Mouse (Mus musculus) ES-E14 (cell line): Measurements from ENCODE around the gene Cnksr3. TPM values are rescaled to one million over a fixed set of nuclear protein-coding genes. Genes with fewer than 3 reads are reported as not detected.

Experiments
- DNase-seq: peaks from one replicate; pipeline ENCODE4 v3.0.0-alpha.2; 2013; ENCODE audit warnings: low read depth, low spot score
- H3K27ac ChIP-seq: 2 replicates; pipeline ENCODE4 v1.5.1; 2012; ENCODE audit warnings: low read depth, mild to moderate bottlenecking, low read length, moderate library complexity, mixed read lengths; ENCODE audit not compliant: poor library complexity, insufficient read depth, severe bottlenecking
- H3K36me3 ChIP-seq: 2 replicates; pipeline ENCODE4 v1.6.1; 2012; ENCODE audit warnings: mild to moderate bottlenecking, low read length, moderate library complexity, mixed read lengths; ENCODE audit not compliant: control insufficient read depth, poor library complexity, insufficient read depth, severe bottlenecking
- H3K4me1 ChIP-seq, 2 experiments: fragments of 150-350 bp in 1 of 2; sonication (generic) in 1 of 2; 2 replicates each; pipeline ENCODE4 v1.6.1; 2012; ENCODE audit warnings: low read length in 2 of 2, mild to moderate bottlenecking in 1 of 2, mixed read lengths in 1 of 2; ENCODE audit not compliant: control insufficient read depth in 2 of 2, insufficient read depth in 2 of 2, poor library complexity in 1 of 2
- H3K4me3 ChIP-seq, 2 experiments: fragments of 150-350 bp in 1 of 2; sonication (generic) in 1 of 2; 2 replicates each; pipeline ENCODE4 v1.5.1; 2012; ENCODE audit warnings: low read length in 2 of 2, low read depth in 1 of 2, mild to moderate bottlenecking in 1 of 2, mixed read lengths in 1 of 2; ENCODE audit not compliant: insufficient read depth in 1 of 2, poor library complexity in 1 of 2, severe bottlenecking in 1 of 2
- H3K9ac ChIP-seq: 2 replicates; pipeline ENCODE4 v1.6.1; 2012; ENCODE audit warnings: low read depth, mild to moderate bottlenecking, low read length, mixed read lengths; ENCODE audit not compliant: poor library complexity, insufficient read depth, severe bottlenecking
- H3K9me3 ChIP-seq: fragments of 150-350 bp; sonication (generic); 2 replicates; pipeline ENCODE4 v1.6.1; 2012; ENCODE audit warnings: low read depth, mild to moderate bottlenecking, low read length; ENCODE audit not compliant: control insufficient read depth, insufficient read depth
- CHD2 ChIP-seq: IDR thresholded peaks from 2 replicates; pipeline ENCODE4 v1.6.1; 2014; ENCODE audit warnings: mild to moderate bottlenecking, low read depth, low read length, inconsistent platforms
- HCFC1 ChIP-seq: IDR thresholded peaks from 2 replicates; pipeline ENCODE4 v1.6.1; 2012; ENCODE audit warnings: low read length, inconsistent platforms, borderline replicate concordance; ENCODE audit not compliant: insufficient read depth
- MAFK ChIP-seq: IDR thresholded peaks from 2 replicates; pipeline ENCODE4 v1.6.1; 2014; ENCODE audit warnings: mild to moderate bottlenecking, low read depth, low read length, inconsistent platforms; ENCODE audit not compliant: insufficient read depth
- ZC3H11A ChIP-seq: IDR thresholded peaks from 2 replicates; pipeline ENCODE4 v1.6.1; 2012; ENCODE audit warnings: low read depth, mild to moderate bottlenecking, inconsistent platforms, low read length, borderline replicate concordance
- ZNF384 ChIP-seq: IDR thresholded peaks from 2 replicates; pipeline ENCODE4 v1.6.1; 2012; ENCODE audit warnings: low read depth, low read length, inconsistent platforms
- in situ Hi-C, 2 experiments: fragments of 600-800 bp; cut with MboI; formaldehyde crosslinking; loops; one replicate each; pipeline ENCODE4 v1.15.1; 2025; ENCODE audit warnings: low sequenced_read_pairs in 2 of 2, inconsistent platforms in 1 of 2; ENCODE audit not compliant: unreplicated experiment in 2 of 2
- total RNA-seq: library from RNA; depleted of rRNA; stranded (reverse); fragments of 300-350 nt; gene quantifications from 2 replicates; pipeline ENCODE4 v1.2.3, GENCODE M21; 2012

Cnksr3 gene
- total RNA-seq, 1 experiment = 5.4 TPM

- peaks cover 3% of the 10 kb centered on the region; the same call in 1 of the 2 replicates for H3K36me3 ChIP-seq
- TF ChIP-seq ZC3H11A = no peak
- no peak for TF ChIP-seq CHD2
- TF ChIP-seq MAFK = no peak
- no peak for TF ChIP-seq ZNF384
These were observed 84.2 kb downstream of the Cnksr3 start for GRCm38 (mm10) chr10:7127828-7128227.

GRCm38 (mm10) chr10:7126882-7127281, 85.2 kb downstream of the Cnksr3 start:
- no peak overlapping the region for H3K4me3 ChIP-seq
- H3K9me3 ChIP-seq = no peaks in the 10 kb centered on the region
- no peak overlapping the region for H3K27ac ChIP-seq
- no peak overlapping the region for H3K9ac ChIP-seq
- in situ Hi-C loops = no loop called here
- H3K4me1 ChIP-seq = peaks cover 0 to 2% of the 10 kb centered on the region in 2 experiments; a peak in 2 of 4 replicates
- no peak for DNase-seq
- TF ChIP-seq ZC3H11A = no peak
- TF ChIP-seq MAFK = no peak
- no peak for TF ChIP-seq CHD2
- no peak for TF ChIP-seq ZNF384
- TF ChIP-seq HCFC1 = no peak
- H3K36me3 ChIP-seq = peaks cover 3% of the 10 kb centered on the region; the same call in 1 of the 2 replicates

More at GRCm38 (mm10) chr10:7127828-7128227, 84.2 kb downstream of the Cnksr3 start:
- Histone ChIP-seq H3K9ac (no peak overlapping the region), H3K4me3 (no peak overlapping the region), H3K27ac (no peak overlapping the region), H3K4me1 (peaks cover 0 to 2% of the 10 kb centered on the region in 2 experiments; a peak in 2 of 4 replicates), H3K9me3 (no peaks in the 10 kb centered on the region)
- in situ Hi-C loops = no loop called here
- DNase-seq = no peak

- Histone ChIP-seq H3K9ac (no peak overlapping the region), H3K36me3 (peaks cover 3% of the 10 kb centered on the region; the same call in 1 of the 2 replicates), H3K27ac (no peak overlapping the region), H3K4me3 (no peak overlapping the region), H3K9me3 (no peaks in the 10 kb centered on the region), H3K4me1 (peaks cover 0 to 2% of the 10 kb centered on the region in 2 experiments; a peak in 2 of 4 replicates)
- no peak for DNase-seq
- TF ChIP-seq ZNF384 = no peak
- TF ChIP-seq MAFK = no peak
- no peak for TF ChIP-seq HCFC1
- no peak for TF ChIP-seq CHD2
- TF ChIP-seq ZC3H11A = no peak
- in situ Hi-C loops = no loop called here
These were observed 85.8 kb downstream of the Cnksr3 start for GRCm38 (mm10) chr10:7126287-7126686.

- Histone ChIP-seq H3K4me1 (peaks cover 0 to 2% of the 10 kb centered on the region in 2 experiments; a peak in 2 of 4 replicates), H3K9ac (no peak overlapping the region), H3K4me3 (no peak overlapping the region), H3K36me3 (peaks cover 6% of the 10 kb centered on the region; the same call in 1 of the 2 replicates), H3K27ac (no peak overlapping the region), H3K9me3 (no peaks in the 10 kb centered on the region)
- peak; percentile 59 for DNase-seq
- TF ChIP-seq ZNF384 = no peak
- no peak for TF ChIP-seq CHD2
- TF ChIP-seq ZC3H11A = peak; percentile 9; the same call in 1 of the 2 replicates
- in situ Hi-C loops = no loop called here
These were observed 87.0 kb downstream of the Cnksr3 start for GRCm38 (mm10) chr10:7124993-7125392.

GRCm38 (mm10) chr10:7122294-7122693, 89.7 kb downstream of the Cnksr3 start:
- H3K4me3 ChIP-seq = no peak overlapping the region
- H3K27ac ChIP-seq = no peak overlapping the region
- no peak for DNase-seq
- no peak overlapping the region for H3K9ac ChIP-seq
- H3K9me3 ChIP-seq = no peaks in the 10 kb centered on the region
- in situ Hi-C loops = no loop called here
- H3K36me3 ChIP-seq = peaks cover 7% of the 10 kb centered on the region; the same call in 1 of the 2 replicates
- peaks cover 0 to 4% of the 10 kb centered on the region in 2 experiments; a peak in 2 of 4 replicates for H3K4me1 ChIP-seq
- TF ChIP-seq ZNF384 (no peak), CHD2 (no peak), HCFC1 (no peak), MAFK (no peak), ZC3H11A (no peak)
